Mouse (Mus musculus) heart, adult 2 months (tissue): Measurements from ENCODE around the gene Lpin1. TPM values are rescaled to one million over a fixed set of nuclear protein-coding genes. Genes with fewer than 3 reads are reported as not detected.

Experiments
- DNase-seq, 2 experiments: peaks; one replicate each; pipeline ENCODE4 v3.0.0; 2021
- H3K27ac ChIP-seq: fragments of 200-600 bp; 2 replicates; pipeline ENCODE4 v1.8.1; 2022
- H3K27me3 ChIP-seq: fragments of 200-500 bp; 2 replicates; pipeline ENCODE4 v1.6.1; 2012; ENCODE audit warnings: mild to moderate bottlenecking, low read length, inconsistent platforms, mixed read lengths; ENCODE audit not compliant: control insufficient read depth, insufficient read depth
- H3K36me3 ChIP-seq: fragments of 200-500 bp; 2 replicates; pipeline ENCODE4 v1.6.1; 2012; ENCODE audit warnings: low read length, inconsistent platforms; ENCODE audit not compliant: control insufficient read depth, insufficient read depth
- H3K4me1 ChIP-seq: fragments of 200-500 bp; 2 replicates; pipeline ENCODE4 v1.6.1; 2011; ENCODE audit warnings: low read length; ENCODE audit not compliant: control insufficient read depth, insufficient read depth
- H3K4me3 ChIP-seq: fragments of 200-600 bp; 2 replicates; pipeline ENCODE4 v1.8.1; 2022
- H3K79me2 ChIP-seq: fragments of 200-500 bp; replicated peaks from 2 replicates; pipeline ENCODE4 v1.6.1; 2012; ENCODE audit warnings: mild to moderate bottlenecking, inconsistent platforms, low read length, moderate library complexity, mixed read lengths; ENCODE audit not compliant: control insufficient read depth, insufficient read depth
- H3K9ac ChIP-seq: fragments of 200-500 bp; 2 replicates; pipeline ENCODE4 v1.6.1; 2012; ENCODE audit warnings: low read depth, mild to moderate bottlenecking, control low read depth, inconsistent platforms, low read length, mixed read lengths
- CTCF ChIP-seq: fragments of 200-600 bp; IDR thresholded peaks from 2 replicates; pipeline ENCODE4 v1.8.1; 2022; ENCODE audit warnings: antibody characterized with exemption, mild to moderate bottlenecking, moderate library complexity
- EP300 ChIP-seq: fragments of 200-500 bp; IDR thresholded peaks from 2 replicates; pipeline ENCODE4 v1.6.1; 2011; ENCODE audit warnings: low read depth, low read length, control low read depth; ENCODE audit not compliant: insufficient read depth
- POLR2A ChIP-seq: fragments of 200-500 bp; IDR thresholded peaks from 2 replicates; pipeline ENCODE4 v1.6.1; 2011; ENCODE audit warnings: mild to moderate bottlenecking, low read depth, low read length, control low read depth; ENCODE audit not compliant: insufficient read depth
- WGBS: fragments of 180-500 bp; shearing (Covaris S2); methylation state at CpG from one replicate; pipeline ENCODE4 v1.1.7; 2018; 5-methylcytosine and 5-hydroxymethylcytosine counted together
- intact Hi-C: fragments of 180-260 bp; cut with DNase I; formaldehyde crosslinking; loops from one replicate; pipeline ENCODE4 v1.15.1; 2025
- polyA plus RNA-seq: library from polyadenylated mRNA; depleted of rRNA; stranded (reverse); fragments of >200 nt; gene quantifications from 2 replicates; pipeline ENCODE4 v1.2.3, GENCODE M21; 2012
- total RNA-seq, 2 experiments: library from RNA; stranded (reverse); gene quantifications; 2 replicates each; pipeline ENCODE4 v1.2.3; 2021

Lpin1 gene
- total and polyA plus RNA-seq, 3 experiments = 96.8 to 171 (median 160) TPM

- DNase-seq = peak in 1 of 2 experiments; percentile 62
- Histone ChIP-seq H3K9ac (no peak overlapping the region), H3K79me2 (no peaks in the 10 kb centered on the region), H3K4me3 (no peak overlapping the region), H3K36me3 (peaks cover 5% of the 10 kb centered on the region; the same call in 1 of the 2 replicates), H3K27me3 (no peaks in the 10 kb centered on the region), H3K4me1 (peaks cover 5% of the 10 kb centered on the region), H3K27ac (peak overlapping the region; percentile 72)
- TF ChIP-seq POLR2A (no peak), EP300 (0 out of 2 replicates have a peak, but pooled peaks have one; percentile 42), CTCF (no peak)
- intact Hi-C loops = no loop called here
- 35% methylated on average over 7 of the region's 7 CpGs for WGBS
These were observed 19.5 kb upstream of the Lpin1 start for GRCm38 (mm10) chr12:16630152-16630865.

- peaks cover 8% of the 10 kb centered on the region for H3K4me1 ChIP-seq
- no peaks in the 10 kb centered on the region for H3K79me2 ChIP-seq
- TF ChIP-seq POLR2A = no peak
- TF ChIP-seq EP300 = no peak
- TF ChIP-seq CTCF = no peak
- intact Hi-C loops = no loop called here
- WGBS = 73% methylated on average over 3 of the region's 3 CpGs
- H3K27ac ChIP-seq = no peak overlapping the region; the same call in 1 of the 2 replicates
- DNase-seq = no peak
- H3K4me3 ChIP-seq = no peak overlapping the region
- H3K9ac ChIP-seq = no peak overlapping the region
- peaks cover 5% of the 10 kb centered on the region for H3K36me3 ChIP-seq
- no peaks in the 10 kb centered on the region for H3K27me3 ChIP-seq
These were observed 9.5 kb upstream of the Lpin1 start for GRCm38 (mm10) chr12:16620230-16620629.

GRCm38 (mm10) chr12:16619453-16619852 is 8.7 kb upstream of the Lpin1 start:
- DNase-seq = no peak
- no peak for TF ChIP-seq POLR2A
- peaks cover 10% of the 10 kb centered on the region for H3K4me1 ChIP-seq
- H3K36me3 ChIP-seq = peaks cover 5% of the 10 kb centered on the region
- H3K9ac ChIP-seq = no peak overlapping the region
- no peak overlapping the region for H3K4me3 ChIP-seq
- intact Hi-C loops = no loop called here
- H3K27ac ChIP-seq = peak overlapping the region; percentile 44
- H3K79me2 ChIP-seq = no peaks in the 10 kb centered on the region
- 78% methylated on average over 6 of the region's 6 CpGs for WGBS
- no peaks in the 10 kb centered on the region for H3K27me3 ChIP-seq

- Histone ChIP-seq H3K9ac (peak overlapping the region; percentile 33), H3K27me3 (no peaks in the 10 kb centered on the region), H3K4me3 (no peak overlapping the region), H3K79me2 (no peaks in the 10 kb centered on the region), H3K36me3 (peaks cover 5% of the 10 kb centered on the region), H3K4me1 (peaks cover 10% of the 10 kb centered on the region), H3K27ac (peak overlapping the region; percentile 73)
- intact Hi-C loops = no loop called here
- DNase-seq = peak; percentile 86 to 90
- TF ChIP-seq CTCF (no peak), POLR2A (no peak), EP300 (peak; percentile 68; the same call in 1 of the 2 replicates)
- WGBS = 9% methylated on average over 12 of the region's 12 CpGs
These were observed 7.9 kb upstream of the Lpin1 start for GRCm38 (mm10) chr12:16618512-16619274.

GRCm38 (mm10) chr12:16615738-16616137 is 5.0 kb upstream of the Lpin1 start:
- intact Hi-C loops = loop anchor here (2.0 kb wide), 1 partner anchor 21 kb away; no protein-coding TSS in a partner anchor
- Histone ChIP-seq H3K36me3 (peaks cover 5% of the 10 kb centered on the region), H3K27me3 (no peaks in the 10 kb centered on the region), H3K79me2 (no peaks in the 10 kb centered on the region), H3K4me1 (peaks cover 10% of the 10 kb centered on the region), H3K4me3 (no peak overlapping the region), H3K27ac (no peak overlapping the region), H3K9ac (no peak overlapping the region)
- WGBS = 96% methylated on average over 2 of the region's 2 CpGs
- no peak for DNase-seq
- TF ChIP-seq POLR2A (no peak), EP300 (no peak), CTCF (no peak)

GRCm38 (mm10) chr12:16614556-16614955 is 3.8 kb upstream of the Lpin1 start:
- H3K4me3 ChIP-seq = no peak overlapping the region
- no peaks in the 10 kb centered on the region for H3K27me3 ChIP-seq
- WGBS = 53% methylated on average over 3 of the region's 3 CpGs
- H3K4me1 ChIP-seq = peaks cover 7% of the 10 kb centered on the region
- intact Hi-C loops = loop anchor here (2.0 kb wide), 1 partner anchor 20 kb away; no protein-coding TSS in a partner anchor
- no peak overlapping the region for H3K27ac ChIP-seq
- no peaks in the 10 kb centered on the region for H3K79me2 ChIP-seq
- no peak for DNase-seq
- TF ChIP-seq CTCF = no peak
- no peak for TF ChIP-seq POLR2A
- no peak for TF ChIP-seq EP300
- H3K36me3 ChIP-seq = peaks cover 5% of the 10 kb centered on the region
- H3K9ac ChIP-seq = no peak overlapping the region
